Mouse (Mus musculus): ENCODE measurements around the gene Cracr2b. TPM values are rescaled to one million over a fixed set of nuclear protein-coding genes. Genes with fewer than 3 reads are reported as not detected.

The Cracr2b gene
- total RNA-seq, 2 experiments from 2014 or later, result 2.5 to 4.1 TPM

- no peak for DNase-seq (ENCODE audit: low spot score in 2 of 2)
- intact Hi-C loops (cut with DNase I), result no loop called here
These were observed 5.1 kb downstream of the Cracr2b start for GRCm38 (mm10) chr7:141466045-141466394.

- DNase-seq (ENCODE audit: low spot score in 2 of 2), result no peak
- intact Hi-C loops (cut with DNase I), result no loop called here
These were observed 5.8 kb downstream of the Cracr2b start for GRCm38 (mm10) chr7:141466607-141467148.

- intact Hi-C loops (cut with DNase I), result no loop called here
- DNase-seq (ENCODE audit: low spot score in 2 of 2), result peak; percentile 63 to 66
These were observed 6.5 kb downstream of the Cracr2b start, which contains the start of gene Cd151 for GRCm38 (mm10) chr7:141467230-141468030. Gene Cd151 (plus strand): TSS chr7:141467392.

GRCm38 (mm10) chr7:141468164-141468521, 7.2 kb downstream of the Cracr2b start:
- intact Hi-C loops (cut with DNase I), result no loop called here
- DNase-seq (ENCODE audit: low spot score in 2 of 2), result no peak

DNA sequence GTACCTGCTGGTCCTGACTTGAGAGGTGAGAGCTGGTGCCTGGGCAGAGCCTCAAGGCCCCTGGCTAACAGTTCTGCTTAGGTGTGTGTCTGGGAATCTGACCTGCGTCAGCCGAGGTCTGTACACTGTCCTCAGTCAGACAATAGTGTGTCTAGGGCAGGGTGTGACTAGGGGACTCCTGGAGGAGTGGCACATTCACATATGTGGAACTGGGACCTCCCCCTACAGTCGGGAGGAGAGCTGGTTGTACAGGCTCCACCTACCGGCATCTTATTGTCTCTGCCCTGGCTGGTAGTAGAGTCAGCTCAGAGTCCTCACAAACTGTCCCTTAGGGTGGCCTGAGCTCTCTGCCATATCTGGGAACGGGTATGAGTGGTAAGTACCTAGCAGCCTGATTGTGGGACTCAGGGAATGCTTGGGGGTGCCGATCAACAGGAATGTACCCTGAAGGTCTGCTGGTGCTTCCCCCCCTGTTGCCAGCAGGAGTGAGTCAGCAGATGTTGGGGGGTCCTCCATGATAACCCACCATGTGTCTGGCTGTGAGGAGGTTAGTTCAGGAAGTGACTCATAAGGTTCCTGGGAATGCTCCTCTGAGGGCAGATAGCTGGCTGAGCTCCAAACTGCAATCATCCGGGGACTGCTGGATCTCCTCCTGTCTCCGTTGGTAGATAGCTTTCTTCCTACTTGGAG, 7.8 kb downstream of the Cracr2b start:
- intact Hi-C loops (cut with DNase I), result no loop called here
- DNase-seq (ENCODE audit: low spot score in 2 of 2), result peak; percentile 59 to 75

DNA sequence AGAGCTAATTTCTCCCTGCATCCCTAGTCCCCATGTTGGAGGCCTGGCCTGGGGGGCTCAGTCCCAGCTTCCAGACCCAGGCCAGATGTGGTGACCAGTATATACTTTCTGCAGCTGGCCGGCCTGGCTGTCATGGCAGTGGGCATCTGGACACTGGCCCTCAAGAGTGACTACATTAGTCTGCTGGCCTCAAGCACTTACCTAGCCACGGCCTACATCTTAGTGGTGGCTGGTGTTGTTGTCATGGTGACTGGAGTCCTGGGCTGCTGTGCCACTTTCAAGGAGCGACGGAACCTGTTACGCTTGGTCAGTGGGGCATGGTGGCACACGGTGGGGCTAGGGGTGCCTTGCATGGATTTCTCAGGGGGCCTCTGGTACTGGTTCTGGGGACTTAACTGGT, 8.5 kb downstream of the Cracr2b start:
- intact Hi-C loops (cut with DNase I), result no loop called here
- no peak for DNase-seq (ENCODE audit: low spot score in 2 of 2)

GRCm38 (mm10) chr7:141469901-141470636, 9.2 kb downstream of the Cracr2b start:
- intact Hi-C loops (cut with DNase I), result no loop called here
- no peak for DNase-seq (ENCODE audit: low spot score in 2 of 2)

DNA sequence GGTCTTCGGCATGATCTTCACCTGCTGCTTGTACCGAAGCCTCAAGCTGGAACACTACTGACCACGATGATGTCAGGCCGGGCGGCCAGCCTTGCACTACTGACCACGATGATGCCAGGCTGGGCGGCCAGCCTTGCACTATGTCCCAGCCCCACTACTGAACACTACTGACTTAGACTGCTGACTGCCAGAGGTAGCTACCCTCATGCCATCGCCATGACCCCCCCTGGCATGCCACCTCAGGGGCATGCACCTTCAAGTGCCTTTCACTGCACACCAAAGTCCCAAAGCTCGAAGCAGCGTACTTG, 9.7 kb downstream of the Cracr2b start:
- intact Hi-C loops (cut with DNase I), result no loop called here
- no peak for DNase-seq (ENCODE audit: low spot score in 2 of 2)

GRCm38 (mm10) chr7:141471236-141471635, 10.3 kb downstream of the Cracr2b start:
- intact Hi-C loops (cut with DNase I), result no loop called here
- no peak for DNase-seq (ENCODE audit: low spot score in 2 of 2)

- intact Hi-C loops (cut with DNase I), result no loop called here
- DNase-seq (ENCODE audit: low spot score in 2 of 2), result no peak
These were observed 11.3 kb downstream of the Cracr2b start for GRCm38 (mm10) chr7:141472226-141472625.

DNA sequence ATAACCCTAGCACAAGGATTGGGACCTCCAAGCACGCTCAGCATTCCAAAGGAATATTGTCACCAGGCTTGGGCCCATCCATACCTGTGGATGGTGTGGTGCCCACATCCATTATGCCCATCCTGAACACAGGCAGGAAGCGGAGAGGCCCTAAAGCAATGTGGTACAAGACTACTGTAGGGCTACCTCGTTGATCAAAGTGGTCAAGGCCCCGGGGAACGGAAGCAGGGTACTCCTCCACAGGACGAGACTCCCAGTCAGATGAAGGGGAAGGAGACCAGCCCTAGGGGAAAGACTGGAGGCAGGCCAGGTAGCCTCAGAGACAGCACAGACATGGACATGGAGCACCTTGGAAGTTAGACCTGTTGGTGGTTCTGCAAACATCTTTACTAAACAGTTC, 11.9 kb downstream of the Cracr2b start:
- no peak for DNase-seq (ENCODE audit: low spot score in 2 of 2)
- intact Hi-C loops (cut with DNase I), result no loop called here

DNA sequence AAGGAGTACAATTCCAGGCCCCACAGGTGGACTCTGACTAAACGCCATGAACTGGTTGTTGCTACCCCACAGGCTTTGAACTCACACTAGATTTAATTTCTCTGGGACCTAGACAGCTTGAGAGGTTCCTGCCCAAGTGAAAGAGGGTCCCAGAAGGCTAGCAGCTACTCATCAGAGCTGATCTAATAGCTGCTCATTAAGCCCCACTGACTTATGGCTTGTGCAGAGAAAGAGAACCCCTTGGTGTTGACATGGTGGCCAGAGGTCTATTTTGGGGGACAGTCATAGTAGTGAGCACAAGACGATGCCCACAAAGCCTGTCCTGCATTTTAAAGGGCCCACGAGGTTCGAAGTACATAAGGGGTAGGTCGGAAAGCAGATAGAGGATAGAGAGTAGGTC, 13.3 kb downstream of the Cracr2b start:
- intact Hi-C loops (cut with DNase I), result no loop called here
- no peak for DNase-seq (ENCODE audit: low spot score in 2 of 2)

DNA sequence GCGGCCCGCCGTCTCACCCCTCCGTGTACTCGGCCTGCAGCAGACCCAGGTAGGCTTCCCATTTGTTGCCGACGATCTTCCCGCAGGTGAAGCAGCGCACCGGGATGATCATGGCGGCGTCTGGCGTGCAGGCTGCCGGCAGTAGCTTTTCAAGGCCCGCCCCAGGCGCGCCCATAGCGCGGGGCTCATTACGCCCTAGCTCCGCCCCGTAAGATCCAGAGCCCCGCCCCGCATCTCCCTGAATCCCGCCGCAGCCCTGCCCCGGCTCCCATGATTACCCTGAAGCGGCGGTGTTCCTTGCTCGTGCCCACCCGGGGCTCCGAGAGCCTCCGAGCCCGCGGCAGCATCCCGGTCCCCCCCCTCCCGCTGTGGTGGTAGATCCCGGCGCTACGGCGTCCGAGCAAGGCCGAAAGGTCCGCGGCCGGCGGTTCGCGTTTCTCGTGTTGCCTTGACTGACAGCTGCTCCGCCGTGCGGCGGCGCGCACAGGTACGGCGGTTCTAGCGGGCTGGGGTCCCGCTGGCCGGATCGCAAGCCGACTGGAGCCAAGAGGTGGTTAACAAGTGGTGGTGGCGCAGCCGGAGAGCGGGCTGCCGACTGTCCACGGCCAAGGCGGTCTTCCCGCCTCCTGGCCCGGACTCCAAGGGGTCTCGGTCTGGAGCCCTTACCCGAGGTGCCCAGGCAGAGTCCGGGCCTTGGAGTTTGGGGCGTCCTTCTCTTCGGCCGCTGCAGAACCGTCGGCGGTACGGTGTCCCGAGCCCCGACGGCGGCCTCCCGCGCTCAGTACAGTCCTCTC, 14.3 kb downstream of the Cracr2b start, which contains the start of the genes Polr2l and Tspan4:
Gene Polr2l (minus strand): TSS at position 122 of the 794 bp plus-strand sequence.
Gene Tspan4 (plus strand): TSS at position 230 of the 794 bp plus-strand sequence.
- intact Hi-C loops (cut with DNase I), result no loop called here
- peak; percentile 85 to 87 for DNase-seq (ENCODE audit: low spot score in 2 of 2)

- no peak for DNase-seq (ENCODE audit: low spot score in 2 of 2)
- intact Hi-C loops (cut with DNase I), result no loop called here
These were observed 14.9 kb downstream of the Cracr2b start for GRCm38 (mm10) chr7:141475805-141476158.

DNA sequence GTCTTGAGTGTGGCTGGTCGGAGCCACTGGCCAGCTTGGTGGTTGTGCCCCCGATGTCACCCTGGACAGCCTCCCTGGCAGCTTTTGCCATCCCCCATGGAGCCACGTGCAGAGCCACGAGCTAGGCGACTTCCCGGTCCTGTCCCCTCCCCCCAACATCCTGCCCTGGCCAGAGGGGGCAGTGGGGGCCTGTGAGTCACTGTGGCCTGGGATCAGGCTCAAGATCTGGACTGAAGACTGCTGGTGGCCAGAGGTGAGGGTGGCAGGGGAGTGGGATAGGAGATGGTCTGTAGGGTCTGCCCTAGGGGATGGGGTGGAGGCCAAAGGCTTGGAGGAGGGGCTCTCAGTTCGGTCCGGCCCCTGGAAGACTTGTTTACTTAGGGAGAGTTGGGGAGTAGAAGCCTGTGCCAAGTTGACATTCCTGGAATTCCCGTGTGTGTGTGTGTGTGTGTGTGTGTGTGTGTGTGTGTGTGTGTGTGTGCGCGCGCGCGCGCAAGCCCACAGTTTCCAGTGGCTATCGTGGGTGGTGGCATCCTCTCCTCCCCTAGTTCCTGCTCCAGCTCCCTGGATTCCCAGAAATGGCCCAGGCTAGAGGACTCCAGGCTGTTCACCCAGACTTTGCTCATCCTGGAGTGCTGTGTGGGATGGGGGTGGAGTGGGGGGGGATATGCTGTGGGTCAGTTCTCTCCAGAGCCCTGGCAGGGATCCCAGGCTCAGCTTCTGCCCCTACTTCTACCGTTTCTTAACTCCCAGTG, 15.5 kb downstream of the Cracr2b start:
- peak in 1 of 2 experiments; percentile 70 for DNase-seq (ENCODE audit: low spot score in 2 of 2)
- intact Hi-C loops (cut with DNase I), result no loop called here

- no peak for DNase-seq (ENCODE audit: low spot score in 2 of 2)
- intact Hi-C loops (cut with DNase I), result no loop called here
These were observed 16.1 kb downstream of the Cracr2b start for GRCm38 (mm10) chr7:141476981-141477370.

DNA sequence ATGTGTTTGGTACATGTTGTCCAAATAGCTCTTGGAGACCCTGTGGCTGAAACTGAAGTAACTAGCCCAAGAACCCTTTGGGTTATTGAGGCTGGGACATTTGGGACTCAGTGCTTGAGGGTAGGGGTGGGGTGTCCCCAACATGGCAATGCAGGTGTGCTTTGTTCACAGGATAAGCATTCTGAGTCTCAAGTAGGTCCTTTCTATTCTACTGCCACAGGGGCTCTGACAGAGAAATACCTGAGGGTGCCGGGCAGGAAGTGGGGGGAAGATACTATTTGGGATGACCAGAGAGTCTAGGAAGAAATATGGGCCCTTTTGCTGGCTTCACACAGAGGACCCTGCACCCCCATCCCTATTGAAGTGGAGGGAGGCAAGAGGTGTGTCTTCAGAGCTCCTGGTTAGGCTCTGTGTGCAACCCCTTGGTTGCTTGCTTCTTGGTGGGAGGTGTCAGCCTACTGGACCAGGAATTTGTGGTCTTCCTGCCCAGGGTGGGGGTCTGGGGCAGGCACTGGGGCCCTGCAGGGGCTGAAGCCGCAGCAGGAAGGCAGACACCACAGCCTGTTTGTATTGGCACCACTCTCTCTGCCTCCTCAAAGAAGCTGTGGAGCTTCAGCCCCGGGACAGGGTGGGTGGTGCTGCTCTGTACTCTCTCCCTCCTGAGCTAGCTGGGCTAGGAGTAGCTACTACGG, 16.8 kb downstream of the Cracr2b start:
- DNase-seq (ENCODE audit: low spot score in 2 of 2), result no peak
- intact Hi-C loops (cut with DNase I), result no loop called here

DNA sequence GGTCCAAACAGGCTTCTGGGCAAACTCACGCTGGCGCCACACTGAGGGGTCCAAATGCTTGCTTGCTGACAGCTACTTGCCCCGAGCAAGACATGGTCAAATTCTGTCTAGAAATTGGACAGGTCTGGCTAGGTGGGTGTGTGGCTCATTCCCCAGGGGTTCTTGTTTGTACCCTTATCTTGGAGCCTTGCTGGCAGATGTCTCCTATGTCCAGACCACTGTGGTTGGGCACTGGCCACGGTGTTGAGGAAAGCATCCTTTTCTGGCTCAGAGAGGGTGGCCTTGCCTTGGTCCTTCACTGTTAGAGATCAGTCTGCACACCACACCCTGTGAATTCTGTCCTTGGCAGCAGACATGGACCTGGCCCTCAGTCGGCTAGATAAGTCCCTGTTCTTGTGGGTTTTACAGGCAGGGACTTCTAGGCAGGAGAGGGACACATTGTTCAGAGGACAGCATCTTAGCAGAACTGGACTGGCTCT, 17.4 kb downstream of the Cracr2b start:
- intact Hi-C loops (cut with DNase I), result no loop called here
- DNase-seq (ENCODE audit: low spot score in 2 of 2), result no peak
